Mouse (Mus musculus) thymus, postnatal 0 days (tissue): ENCODE data around the gene Gm40460. TPM values are rescaled to one million over a fixed set of nuclear protein-coding genes. Genes with fewer than 3 reads are reported as not detected.

Source experiments
- polyA plus RNA-seq: library from polyadenylated mRNA; unstranded; fragments of >200 nt; fragmentation: Nextera tagmentation; extraction: Ambion mirVana; gene quantifications from 2 replicates; pipeline ENCODE4 v1.2.1, GENCODE M21; 2015

Gene Gm40460
- polyA plus RNA-seq, 1 experiment from 2014 or later = not detected

Other genes with a start within 250 kb of the Gm40460 start
- 92.2 and 93.5 TPM in 2 replicates for gene Mob2, start 180.0 kb downstream of the Gm40460 start, polyA plus RNA-seq
- gene Dusp8, start 145.2 kb downstream of the Gm40460 start, polyA plus RNA-seq = 0.34 and 0.58 TPM in 2 replicates
- gene Gm45618, start 120.3 kb downstream of the Gm40460 start, polyA plus RNA-seq = not detected in 2 replicates
- not detected in 2 replicates for gene Gm39115, start 105.0 kb downstream of the Gm40460 start, polyA plus RNA-seq
- not detected in 2 replicates for gene Gm45337, start 96.5 kb downstream of the Gm40460 start, polyA plus RNA-seq
- gene Gm29735, start 84.0 kb downstream of the Gm40460 start, polyA plus RNA-seq = not detected in 2 replicates
- not detected in 2 replicates for gene Gm4553, start 75.3 kb downstream of the Gm40460 start, polyA plus RNA-seq
- gene Krtap5-2, start 65.1 kb downstream of the Gm40460 start, polyA plus RNA-seq = not detected in 2 replicates
- not detected in 2 replicates for gene Gm10153, start 50.7 kb downstream of the Gm40460 start, polyA plus RNA-seq
- gene Krtap5-3, start 39.7 kb downstream of the Gm40460 start, polyA plus RNA-seq = not detected in 2 replicates
- gene Gm7579, start 29.2 kb downstream of the Gm40460 start, polyA plus RNA-seq = not detected in 2 replicates
- 0.16 TPM in 1 of 2 replicates, not detected in the other for gene Krtap5-5, start 11.1 kb downstream of the Gm40460 start, polyA plus RNA-seq
- gene Gm2431, start 17.3 kb upstream of the Gm40460 start, polyA plus RNA-seq = not detected in 2 replicates
- gene Gm4559, start 33.3 kb upstream of the Gm40460 start, polyA plus RNA-seq = not detected in 2 replicates
- gene Krtap5-1, start 56.0 kb upstream of the Gm40460 start, polyA plus RNA-seq = not detected in 2 replicates
- gene Krtap5-4, start 62.5 kb upstream of the Gm40460 start, polyA plus RNA-seq = not detected in 2 replicates
- gene Ifitm10, start 132.7 kb upstream of the Gm40460 start, polyA plus RNA-seq = 8.5 and 10.6 TPM in 2 replicates
- gene Gm49369, start 141.6 kb upstream of the Gm40460 start, polyA plus RNA-seq = 5.1 TPM in 1 of 2 replicates, not detected in the other
- gene Ctsd, start 147.0 kb upstream of the Gm40460 start, polyA plus RNA-seq = 395 and 403 TPM in 2 replicates
- gene Syt8, start 193.8 kb upstream of the Gm40460 start, polyA plus RNA-seq = 0.34 and 0.75 TPM in 2 replicates
- gene Tnni2, start 200.7 kb upstream of the Gm40460 start, polyA plus RNA-seq = 14.1 and 14.3 TPM in 2 replicates
- gene Lsp1, start 219.7 kb upstream of the Gm40460 start, polyA plus RNA-seq = 655 and 664 TPM in 2 replicates